Mouse (Mus musculus) cerebellum, adult 9-11 months (tissue): ENCODE measurements around the gene Olfr1260.

Experiments used
- DNase-seq: peaks from one replicate; pipeline ENCODE4 v3.0.0; 2022

Gene Olfr1260

DNA sequence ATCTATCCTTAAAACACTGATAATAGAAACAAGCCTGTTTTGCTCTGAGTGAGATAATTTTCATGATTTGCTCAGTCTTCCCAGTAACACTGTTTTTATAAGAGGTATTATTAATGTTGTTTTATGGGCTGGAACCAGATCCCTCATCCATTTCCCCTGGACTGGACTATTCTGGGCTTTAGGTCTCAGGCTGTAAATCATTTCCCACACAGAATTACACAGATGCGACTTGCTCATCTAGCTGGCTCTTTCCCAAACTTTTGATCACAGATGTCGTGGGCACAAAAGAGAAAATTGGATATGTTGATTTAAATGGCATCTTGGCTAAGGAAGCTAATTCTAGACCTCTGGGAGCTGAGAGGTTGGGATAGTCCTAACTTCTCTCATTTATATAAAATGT, at the start of gene Olfr1260:
Gene Olfr1260 (plus strand): TSS at position 157 of the 400 bp plus-strand sequence.
- DNase-seq = no peak

DNA sequence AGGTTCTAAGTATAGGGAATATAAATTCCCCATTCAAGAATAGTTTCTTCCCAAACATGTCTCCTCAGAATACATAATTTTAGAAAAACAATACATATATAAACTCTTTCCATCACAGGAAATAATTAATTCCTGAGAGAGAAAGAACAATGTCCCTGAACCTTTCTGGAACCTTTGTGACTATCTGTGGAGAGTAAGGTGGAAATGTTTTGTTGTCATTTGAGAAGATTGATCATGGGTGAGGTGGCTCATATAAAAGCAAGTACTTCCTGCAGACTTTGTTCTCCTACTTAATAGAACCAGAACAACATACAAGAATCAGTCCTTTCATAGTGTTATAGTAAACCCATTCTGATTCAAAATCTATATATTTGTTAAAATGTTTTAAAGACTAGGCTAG, 47.1 kb upstream of the Olfr1260 start, which contains the start of gene Olfr1258:
Gene Olfr1258 (plus strand): TSS at position 301 of the 400 bp plus-strand sequence.
- DNase-seq = no peak

DNA sequence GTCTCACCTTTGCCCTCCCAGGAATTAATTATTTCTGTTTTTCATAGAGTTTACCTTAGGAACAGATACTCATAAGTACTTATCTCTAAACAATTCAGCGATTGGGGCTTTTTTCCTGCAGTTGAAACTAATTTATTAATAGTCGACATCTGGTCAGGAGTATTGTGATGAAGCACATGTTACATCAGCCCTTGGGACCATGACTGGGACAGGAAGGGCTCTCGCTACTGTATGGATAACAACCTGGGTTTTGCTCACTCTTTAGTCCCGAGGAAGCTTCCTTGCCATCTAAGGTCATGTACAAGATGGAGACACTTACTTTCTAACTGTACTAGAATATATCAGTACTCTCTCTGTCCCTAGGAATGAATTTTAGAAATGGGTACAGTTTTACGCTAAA, 25.6 kb upstream of the Olfr1260 start, which contains the start of gene Olfr1259:
Gene Olfr1259 (minus strand): TSS at position 101 of the 400 bp plus-strand sequence.
- no peak for DNase-seq

DNA sequence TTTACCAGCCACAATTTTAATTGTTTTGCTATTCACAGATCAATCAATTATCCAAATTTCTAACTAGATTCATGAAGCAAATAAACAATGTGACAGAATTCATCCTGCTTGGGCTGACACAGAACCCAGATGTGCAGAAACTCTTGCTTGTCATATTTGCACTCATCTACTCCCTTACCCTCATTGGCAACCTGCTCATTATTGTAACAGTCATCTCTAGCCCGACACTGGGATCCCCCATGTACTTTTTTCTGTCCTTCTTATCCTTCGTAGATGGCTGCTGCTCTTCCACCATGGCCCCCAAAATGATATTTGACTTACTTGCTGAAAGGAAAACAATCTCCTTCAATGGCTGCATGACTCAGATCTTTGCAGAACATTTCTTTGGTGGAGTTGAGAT, 3.6 kb downstream of the Olfr1260 start:
- no peak for DNase-seq

- DNase-seq = no peak
Observed at GRCm38 (mm10) chr2:89990921-89991320, 16.8 kb downstream of the Olfr1260 start, which contains the start of gene Olfr1261. Olfr1261 (plus strand) TSS chr2:89991221.

- DNase-seq = no peak
Observed at GRCm38 (mm10) chr2:89999845-90000244, 25.7 kb downstream of the Olfr1260 start, which contains the start of gene Olfr1262. Olfr1262 (plus strand) TSS chr2:90000145.

GRCm38 (mm10) chr2:90011831-90012230, 37.7 kb downstream of the Olfr1260 start, which contains the start of gene Olfr1263:
Olfr1263 (plus strand) TSS chr2:90012131.
- DNase-seq = no peak

DNA sequence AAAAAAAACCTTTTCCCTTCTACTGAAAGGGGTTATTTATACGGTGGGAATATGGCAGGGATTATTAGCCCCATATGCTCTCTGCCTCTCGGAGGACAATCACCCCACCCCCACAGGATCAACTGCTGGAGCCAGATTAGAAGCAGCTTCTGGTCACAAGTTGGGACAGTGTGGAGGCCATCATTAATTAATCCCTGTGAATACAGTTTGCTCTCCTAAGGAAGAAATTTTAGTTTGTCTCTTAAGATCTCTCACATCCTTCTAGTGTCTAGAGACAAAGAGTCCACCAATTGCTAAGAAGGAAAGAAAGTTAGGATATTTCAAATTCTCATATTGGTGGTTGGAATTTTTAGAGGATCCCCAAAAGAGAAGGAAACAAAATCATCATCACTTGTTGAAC, 51.3 kb downstream of the Olfr1260 start, which contains the start of gene Olfr1264:
Gene Olfr1264 (minus strand): TSS at position 101 of the 400 bp plus-strand sequence.
- DNase-seq = no peak
